Mouse (Mus musculus) hindbrain, postnatal 0 days (tissue): Measurements from ENCODE around the gene Tacr1. TPM values are rescaled to one million over a fixed set of nuclear protein-coding genes. Genes with fewer than 3 reads are reported as not detected.

Experiments used
- ATAC-seq: fragments of 200-750 bp; cut with Nextera tagmentation; 2 replicates; pipeline ENCODE4 v1.8.0; 2017; ENCODE audit warnings: mild to moderate bottlenecking, moderate TSS enrichment, moderate library complexity
- DNase-seq: peaks from one replicate; pipeline ENCODE4 v3.0.0-alpha.2; 2015; ENCODE audit warnings: low spot score
- H3K27ac ChIP-seq: fragments of 300-500 bp; sonication (generic); 2 replicates; pipeline ENCODE4 v1.5.1; 2014; ENCODE audit warnings: mild to moderate bottlenecking
- H3K27me3 ChIP-seq: fragments of 300-500 bp; sonication (generic); 2 replicates; pipeline ENCODE4 v1.6.1; 2014; ENCODE audit warnings: low read length, mixed read lengths; ENCODE audit not compliant: insufficient read depth
- H3K36me3 ChIP-seq: fragments of 300-500 bp; sonication (generic); 2 replicates; pipeline ENCODE4 v1.6.1; 2014; ENCODE audit warnings: low read length, mixed read lengths; ENCODE audit not compliant: insufficient read depth
- H3K4me1 ChIP-seq: fragments of 300-500 bp; sonication (generic); 2 replicates; pipeline ENCODE4 v1.6.1; 2014; ENCODE audit warnings: antibody characterized with exemption, low read length, mixed read lengths; ENCODE audit not compliant: insufficient read depth
- H3K4me2 ChIP-seq: fragments of 300-500 bp; sonication (generic); 2 replicates; pipeline ENCODE4 v1.6.1; 2014; ENCODE audit warnings: low read depth, mild to moderate bottlenecking, low read length, moderate library complexity, mixed read lengths
- H3K4me3 ChIP-seq: fragments of 300-500 bp; sonication (generic); 2 replicates; pipeline ENCODE4 v1.5.1; 2014; ENCODE audit warnings: low read length
- H3K9ac ChIP-seq: fragments of 300-500 bp; sonication (generic); replicated peaks from 2 replicates; pipeline ENCODE4 v1.6.1; 2014; ENCODE audit warnings: mild to moderate bottlenecking, low read length, moderate library complexity, mixed read lengths
- H3K9me3 ChIP-seq: fragments of 300-500 bp; sonication (generic); 2 replicates; pipeline ENCODE4 v1.6.1; 2016; ENCODE audit warnings: low read length, mixed read lengths
- CTCF ChIP-seq: IDR thresholded peaks from 2 replicates; pipeline ENCODE4 v1.5.1; 2016; ENCODE audit warnings: antibody characterized with exemption, control low read depth, low read depth
- WGBS: fragments of 180-500 bp; shearing (Covaris S2); extraction: QIAGEN DNeasy Blood & Tissue Kit; methylation state at CpG from one replicate; pipeline ENCODE4 v1.1.7; 2014; 5-methylcytosine and 5-hydroxymethylcytosine counted together
- polyA plus RNA-seq: library from polyadenylated mRNA; unstranded; fragments of >200 nt; fragmentation: Nextera tagmentation; extraction: Ambion mirVana; gene quantifications from 2 replicates; pipeline ENCODE4 v1.2.1, GENCODE M21; 2015
- total RNA-seq: library from RNA; depleted of rRNA; stranded (reverse); fragments of >200 nt; gene quantifications from 2 replicates; pipeline ENCODE4 v1.2.3, GENCODE M21; 2014

Gene Tacr1
- total and polyA plus RNA-seq, 2 experiments from 2014 or later = 2.9 to 5.3 TPM

DNA sequence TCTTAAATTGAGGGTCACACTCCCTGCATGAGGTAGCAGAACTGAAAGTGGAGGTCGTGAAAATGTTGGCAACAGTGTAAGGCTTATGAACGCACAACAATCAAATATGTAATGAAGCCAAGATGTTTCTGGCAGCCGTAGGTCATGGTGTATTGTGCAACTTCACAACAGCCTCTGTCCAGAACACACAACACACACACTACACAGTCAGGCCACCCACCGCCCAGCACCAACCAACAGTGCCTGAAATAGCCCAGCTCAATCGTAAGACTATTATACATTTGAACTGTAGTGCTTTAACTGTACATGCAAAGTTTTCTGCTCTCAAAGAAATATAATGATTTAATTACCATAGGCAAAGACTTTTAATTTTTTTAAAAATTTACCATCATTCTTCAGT, 120.4 kb downstream of the Tacr1 start:
- DNase-seq (peak; percentile 30), ATAC-seq (no peak)
- Histone ChIP-seq H3K36me3 (no peaks in the 10 kb centered on the region), H3K4me2 (no peak overlapping the region), H3K4me1 (no peaks in the 10 kb centered on the region), H3K9ac (no peak overlapping the region), H3K27ac (no peak overlapping the region), H3K4me3 (no peak overlapping the region), H3K9me3 (no peaks in the 10 kb centered on the region), H3K27me3 (no peaks in the 10 kb centered on the region)
- TF ChIP-seq CTCF = no peak
- WGBS = 57% methylated on average over 5 of the region's 5 CpGs

- Histone ChIP-seq H3K27me3 (no peaks in the 10 kb centered on the region), H3K27ac (no peak overlapping the region), H3K36me3 (no peaks in the 10 kb centered on the region), H3K9me3 (no peaks in the 10 kb centered on the region), H3K4me2 (no peak overlapping the region), H3K4me1 (no peaks in the 10 kb centered on the region), H3K4me3 (no peak overlapping the region), H3K9ac (no peak overlapping the region)
- no peak for DNase-seq
- 25% methylated on average over 3 of the region's 3 CpGs for WGBS
- TF ChIP-seq CTCF = no peak
- no peak for ATAC-seq
These were observed 123.2 kb downstream of the Tacr1 start for GRCm38 (mm10) chr6:82525107-82525867.

GRCm38 (mm10) chr6:82528631-82529030, 126.5 kb downstream of the Tacr1 start:
- no peak for TF ChIP-seq CTCF
- no peaks in the 10 kb centered on the region for H3K9me3 ChIP-seq
- WGBS = 62% methylated on average over 2 of the region's 2 CpGs

DNA sequence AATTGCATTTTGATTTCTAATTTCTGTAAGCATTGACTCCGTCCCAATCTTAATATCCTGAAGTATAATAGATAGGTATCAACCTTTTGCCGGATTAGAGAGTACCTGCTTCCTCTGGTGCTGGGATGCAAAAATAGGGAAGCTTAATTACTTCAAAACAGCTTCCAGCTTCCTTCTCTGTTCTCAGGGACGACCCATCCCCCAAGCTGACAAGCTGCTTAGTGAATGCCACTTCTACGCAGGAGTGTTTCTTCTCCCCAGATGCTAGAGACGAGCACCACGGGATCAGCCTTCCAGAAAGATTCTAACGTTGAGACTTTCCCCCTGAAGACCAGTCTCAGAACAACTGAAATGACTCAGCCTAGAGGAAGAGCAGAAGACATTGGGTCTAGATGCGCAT, 134.5 kb downstream of the Tacr1 start:
- H3K4me2 ChIP-seq = no peak overlapping the region
- no peak for TF ChIP-seq CTCF
- no peaks in the 10 kb centered on the region for H3K36me3 ChIP-seq
- WGBS = 41% methylated on average over 8 of the region's 8 CpGs
- H3K27ac ChIP-seq = no peak overlapping the region
- no peak for ATAC-seq
- H3K9ac ChIP-seq = no peak overlapping the region
- no peaks in the 10 kb centered on the region for H3K9me3 ChIP-seq
- no peak overlapping the region for H3K4me3 ChIP-seq
- no peaks in the 10 kb centered on the region for H3K27me3 ChIP-seq
- H3K4me1 ChIP-seq = no peaks in the 10 kb centered on the region
- no peak for DNase-seq

More at GRCm38 (mm10) chr6:82528631-82529030, 126.5 kb downstream of the Tacr1 start:
- DNase-seq = no peak
- Histone ChIP-seq H3K4me2 (no peak overlapping the region), H3K9ac (no peak overlapping the region), H3K4me3 (no peak overlapping the region), H3K4me1 (no peaks in the 10 kb centered on the region), H3K36me3 (no peaks in the 10 kb centered on the region), H3K27ac (no peak overlapping the region), H3K27me3 (no peaks in the 10 kb centered on the region)
- ATAC-seq = no peak

GRCm38 (mm10) chr6:82549270-82549669, 147.1 kb downstream of the Tacr1 start:
- Histone ChIP-seq H3K36me3 (no peaks in the 10 kb centered on the region), H3K9ac (no peak overlapping the region), H3K27ac (no peak overlapping the region), H3K4me3 (no peak overlapping the region), H3K9me3 (no peaks in the 10 kb centered on the region), H3K4me1 (no peaks in the 10 kb centered on the region), H3K27me3 (no peaks in the 10 kb centered on the region), H3K4me2 (no peak overlapping the region)
- 62% methylated on average over 3 of the region's 3 CpGs for WGBS
- peak; percentile 44 for TF ChIP-seq CTCF
- ATAC-seq (no peak), DNase-seq (no peak)

DNA sequence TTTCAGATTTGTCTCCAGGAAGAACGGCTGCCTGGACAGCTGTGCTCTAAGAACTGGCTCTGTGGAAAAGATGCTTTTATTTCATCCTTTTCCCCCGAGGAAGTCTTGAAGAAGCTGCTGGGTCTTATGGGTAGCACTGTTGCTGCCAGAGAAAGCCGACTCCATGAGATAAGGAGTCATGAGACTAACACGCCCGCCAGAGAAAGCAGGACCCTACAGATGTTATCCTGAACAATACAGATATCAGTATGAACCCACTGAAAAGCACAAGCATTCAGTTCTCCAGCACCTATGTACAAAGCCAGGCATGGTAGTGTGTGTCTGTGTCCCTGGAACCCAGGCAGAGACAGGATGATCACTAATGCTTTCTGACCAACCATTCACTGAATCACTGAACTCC, 173.3 kb downstream of the Tacr1 start:
- no peak overlapping the region for H3K4me2 ChIP-seq
- no peaks in the 10 kb centered on the region for H3K4me1 ChIP-seq
- DNase-seq (no peak), ATAC-seq (no peak)
- H3K9ac ChIP-seq = no peak overlapping the region
- H3K9me3 ChIP-seq = no peaks in the 10 kb centered on the region
- no peak for TF ChIP-seq CTCF
- no peak overlapping the region for H3K27ac ChIP-seq
- H3K27me3 ChIP-seq = no peaks in the 10 kb centered on the region
- H3K36me3 ChIP-seq = no peaks in the 10 kb centered on the region
- no peak overlapping the region for H3K4me3 ChIP-seq
- 89% methylated on average over 5 of the region's 5 CpGs for WGBS

DNA sequence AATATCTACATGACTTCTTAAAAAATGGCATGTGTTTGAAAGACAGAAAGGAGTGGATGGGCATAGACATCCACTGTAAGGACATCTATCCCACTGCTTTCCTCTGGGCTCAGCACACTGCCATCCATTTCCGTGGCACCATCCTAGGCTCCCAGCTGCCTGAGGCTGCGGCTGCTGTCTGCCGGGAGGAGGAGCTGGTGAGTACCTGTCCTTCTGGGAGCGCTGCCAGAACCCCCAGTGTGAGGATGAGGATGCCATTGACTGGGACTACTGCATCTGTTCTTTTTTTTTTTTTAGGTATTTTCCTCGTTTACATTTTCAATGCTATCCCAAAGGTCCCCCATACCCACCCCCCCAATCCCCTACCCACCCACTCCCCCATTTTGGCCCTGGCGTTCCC, 183.3 kb downstream of the Tacr1 start:
- WGBS = 36% methylated on average over 5 of the region's 6 CpGs
- no peaks in the 10 kb centered on the region for H3K4me1 ChIP-seq
- H3K9me3 ChIP-seq = no peaks in the 10 kb centered on the region
- H3K36me3 ChIP-seq = no peaks in the 10 kb centered on the region
- 0 out of 2 replicates have a peak, but pooled peaks have one; percentile 2 for TF ChIP-seq CTCF
- DNase-seq (no peak), ATAC-seq (no peak)
- H3K4me2 ChIP-seq = no peak overlapping the region
- H3K27ac ChIP-seq = no peak overlapping the region
- no peaks in the 10 kb centered on the region for H3K27me3 ChIP-seq
- no peak overlapping the region for H3K9ac ChIP-seq
- H3K4me3 ChIP-seq = no peak overlapping the region
